Mouse (Mus musculus): ENCODE measurements at regions not wholly inside any gene's neighbourhood (a gene's known extent, or its start where the extent isn't known, plus 50 kb on each side); places are given as distances from the start of the nearest gene placed in this dataset.
"Not testable (repeated sequence)": the region's sequence is repeated elsewhere in the genome, so short reads cannot be mapped to it uniquely, and the experiment has no call there.

DNA sequence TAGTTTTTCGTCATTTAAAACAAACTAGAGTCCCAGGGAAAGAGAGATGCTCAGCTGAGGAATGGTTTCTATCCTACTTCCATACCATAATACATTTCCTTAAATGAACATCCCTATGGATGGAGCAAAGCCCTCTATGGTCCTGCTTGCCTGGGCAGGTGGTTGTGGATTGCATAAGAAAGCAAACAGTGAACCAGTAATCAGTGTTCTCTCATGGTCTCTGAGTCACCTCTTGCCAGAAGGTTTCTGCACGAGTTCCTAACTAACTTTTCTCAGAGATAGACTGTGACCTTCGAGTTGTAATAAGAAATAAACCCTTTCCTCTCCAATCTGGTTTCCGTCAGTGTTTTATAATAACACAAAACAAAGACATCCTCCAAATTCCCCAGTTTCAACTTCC lies 62.9 kb upstream of the Bet1 start:
- ATAC-seq (ENCODE audit: insufficient number of reproducible peaks, insufficient read depth, low FRiP score, low TSS enrichment) = no peak
- Histone ChIP-seq H3K4me1 (no peaks in the 10 kb centered on the region), H3K9me3 (no peaks in the 10 kb centered on the region), H3K36me3 (no peaks in the 10 kb centered on the region), H3K4me2 (replicated peaks) (no peak overlapping the region), H3K9ac (no peak overlapping the region), H3K27me3 (no peaks in the 10 kb centered on the region), H3K4me3 (no peak overlapping the region), H3K27ac (no peak overlapping the region)
- 63% methylated on average over 4 of the region's 4 CpGs for WGBS

DNA sequence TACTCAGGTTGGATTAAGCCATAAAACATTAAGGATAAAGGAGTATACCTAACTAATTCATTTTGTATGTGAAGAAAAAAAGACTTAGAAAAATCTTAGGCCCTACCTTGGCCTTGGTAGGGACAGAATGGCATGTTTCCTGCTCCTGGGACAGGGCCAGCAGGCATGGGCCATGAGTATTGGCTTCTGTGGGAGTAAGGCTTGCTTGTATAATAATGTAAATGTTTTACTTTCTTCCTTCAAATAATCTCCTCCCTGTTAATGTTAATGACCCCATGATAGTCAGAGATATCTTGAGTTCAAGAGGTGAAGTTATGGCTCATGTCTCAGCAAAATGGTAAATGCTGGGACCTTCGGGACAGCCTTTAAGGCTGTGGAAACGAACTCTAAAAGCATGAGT lies 71.5 kb upstream of the Bet1 start:
- Histone ChIP-seq H3K36me3 (no peaks in the 10 kb centered on the region), H3K27me3 (no peaks in the 10 kb centered on the region), H3K9me3 (no peaks in the 10 kb centered on the region), H3K4me2 (replicated peaks) (no peak overlapping the region), H3K27ac (no peak overlapping the region), H3K4me3 (no peak overlapping the region), H3K9ac (no peak overlapping the region), H3K4me1 (no peaks in the 10 kb centered on the region)
- ATAC-seq (ENCODE audit: insufficient number of reproducible peaks, insufficient read depth, low FRiP score, low TSS enrichment) = no peak
- 85% methylated on average over 2 of the region's 2 CpGs for WGBS

DNA sequence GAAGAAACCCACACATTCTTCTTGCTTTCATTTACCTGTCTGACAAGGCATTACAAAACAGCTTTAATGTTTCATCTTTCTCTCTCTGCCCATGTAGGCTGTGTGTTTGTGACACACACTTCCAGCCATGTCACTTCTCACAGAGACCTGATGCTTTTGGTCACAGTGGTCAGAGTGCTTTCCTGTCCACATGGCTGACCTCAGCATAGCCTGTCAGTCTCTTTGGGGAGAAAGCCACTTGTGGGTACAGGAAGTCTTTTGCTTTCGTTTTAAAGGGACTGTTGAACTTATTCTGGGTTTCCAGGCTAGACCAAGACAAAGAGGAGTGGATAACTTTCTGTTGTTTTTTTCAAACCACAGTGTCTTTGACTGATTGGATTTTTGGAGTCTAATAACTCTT lies 77.0 kb upstream of the Bet1 start:
- H3K27me3 ChIP-seq = no peaks in the 10 kb centered on the region
- no peak overlapping the region for H3K4me2 ChIP-seq (replicated peaks)
- 59% methylated on average over 1 of the region's 1 CpGs for WGBS
- no peak overlapping the region for H3K4me3 ChIP-seq
- H3K27ac ChIP-seq = no peak overlapping the region
- no peak overlapping the region for H3K9ac ChIP-seq
- no peaks in the 10 kb centered on the region for H3K4me1 ChIP-seq
- no peaks in the 10 kb centered on the region for H3K36me3 ChIP-seq
- ATAC-seq (ENCODE audit: insufficient number of reproducible peaks, insufficient read depth, low FRiP score, low TSS enrichment) = no peak
- H3K9me3 ChIP-seq = no peaks in the 10 kb centered on the region

DNA sequence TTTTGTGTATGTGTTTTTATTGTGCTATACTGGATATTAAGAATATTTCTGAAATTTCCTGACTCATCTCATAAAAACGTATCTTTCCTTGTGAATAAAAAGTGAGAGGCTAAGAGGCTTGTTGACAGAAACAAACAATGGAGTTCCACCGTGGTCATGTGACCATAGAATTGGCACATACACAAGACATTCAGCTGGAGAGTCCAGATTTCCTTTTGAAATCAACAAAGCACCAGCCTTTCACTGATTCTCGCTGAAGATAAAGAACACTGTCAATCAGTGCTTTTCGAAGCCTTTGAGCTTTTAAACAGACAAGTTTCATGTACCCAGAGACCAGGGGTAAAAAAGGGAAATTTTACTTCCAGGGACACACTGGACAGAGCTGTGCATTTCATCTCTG lies 80.3 kb upstream of the Bet1 start:
- no peaks in the 10 kb centered on the region for H3K9me3 ChIP-seq
- no peak overlapping the region for H3K9ac ChIP-seq
- no peaks in the 10 kb centered on the region for H3K27me3 ChIP-seq
- no peak overlapping the region for H3K4me2 ChIP-seq (replicated peaks)
- H3K36me3 ChIP-seq = no peaks in the 10 kb centered on the region
- no peak for ATAC-seq (ENCODE audit: insufficient number of reproducible peaks, insufficient read depth, low FRiP score, low TSS enrichment)
- no peak overlapping the region for H3K4me3 ChIP-seq
- H3K27ac ChIP-seq = no peak overlapping the region
- H3K4me1 ChIP-seq = no peaks in the 10 kb centered on the region
- 77% methylated on average over 4 of the region's 4 CpGs for WGBS

DNA sequence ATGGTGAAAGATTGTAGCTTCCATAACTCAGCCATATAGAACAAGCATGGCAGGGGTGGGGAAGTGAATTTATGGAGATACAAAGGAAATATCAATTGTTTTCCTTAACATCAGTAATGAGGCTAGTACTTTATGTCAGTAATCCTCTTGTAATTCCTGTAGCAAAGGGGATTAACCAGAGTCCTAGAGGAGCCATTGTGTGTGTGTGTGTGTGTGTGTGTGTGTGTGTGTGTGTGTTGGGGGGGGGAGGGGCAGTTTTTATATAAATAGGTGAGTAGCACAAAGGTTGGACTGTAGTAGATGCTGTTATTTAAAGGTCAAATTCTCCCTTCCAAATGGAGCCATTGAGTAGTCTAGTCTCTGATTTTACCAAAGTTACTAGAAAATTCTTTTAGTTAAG lies 81.0 kb upstream of the Bet1 start:
- H3K4me3 ChIP-seq = no peak overlapping the region
- no peak overlapping the region for H3K4me2 ChIP-seq (replicated peaks)
- no peak overlapping the region for H3K27ac ChIP-seq
- no peak for ATAC-seq (ENCODE audit: insufficient number of reproducible peaks, insufficient read depth, low FRiP score, low TSS enrichment)
- H3K36me3 ChIP-seq = no peaks in the 10 kb centered on the region
- H3K9me3 ChIP-seq = no peaks in the 10 kb centered on the region
- H3K27me3 ChIP-seq = no peaks in the 10 kb centered on the region
- no peak overlapping the region for H3K9ac ChIP-seq
- no peaks in the 10 kb centered on the region for H3K4me1 ChIP-seq

DNA sequence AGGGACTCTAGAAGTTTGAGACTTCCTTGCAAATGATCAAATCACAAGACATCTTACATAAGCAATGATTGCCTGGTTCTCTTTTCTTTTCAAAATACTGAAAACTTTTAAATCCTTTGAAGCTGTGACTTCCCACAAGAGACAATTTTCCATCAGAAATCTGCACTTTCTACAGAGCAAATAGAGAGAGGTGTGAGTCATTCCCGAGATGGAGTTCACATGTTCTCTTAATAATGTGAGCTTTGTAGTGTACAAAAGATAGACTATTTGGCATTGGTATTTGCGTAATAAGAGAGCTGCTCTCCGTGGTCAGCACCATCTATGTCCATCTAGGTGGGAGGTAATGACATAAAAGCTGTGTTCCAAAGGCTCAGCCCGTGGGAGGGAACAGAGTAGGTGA lies 84.8 kb upstream of the Bet1 start:
- H3K4me1 ChIP-seq = no peaks in the 10 kb centered on the region
- 56% methylated on average over 4 of the region's 4 CpGs for WGBS
- H3K4me3 ChIP-seq = no peak overlapping the region
- no peaks in the 10 kb centered on the region for H3K27me3 ChIP-seq
- H3K9me3 ChIP-seq = no peaks in the 10 kb centered on the region
- H3K36me3 ChIP-seq = no peaks in the 10 kb centered on the region
- no peak for ATAC-seq (ENCODE audit: insufficient number of reproducible peaks, insufficient read depth, low FRiP score, low TSS enrichment)
- H3K9ac ChIP-seq = no peak overlapping the region
- no peak overlapping the region for H3K27ac ChIP-seq
- no peak overlapping the region for H3K4me2 ChIP-seq (replicated peaks)

DNA sequence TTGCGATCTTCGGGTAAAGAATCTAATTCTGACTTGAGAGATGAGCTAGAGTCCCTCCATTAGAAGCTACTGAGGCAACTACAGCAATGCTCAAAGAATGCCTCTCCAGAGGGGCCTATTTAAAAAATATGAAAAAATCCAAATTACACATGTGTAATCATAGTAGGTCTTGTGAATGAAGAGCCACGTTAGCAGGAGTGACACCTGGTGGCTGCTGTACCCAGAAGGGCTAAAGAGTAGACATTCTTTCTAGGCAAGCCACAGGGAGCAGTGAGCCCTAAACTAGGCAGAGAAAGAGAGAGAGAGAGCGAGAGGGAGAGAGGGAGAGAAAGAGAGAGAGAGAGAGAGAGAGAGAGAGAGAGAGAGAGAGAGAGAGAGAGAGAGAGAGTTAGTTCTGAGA lies 100.9 kb upstream of the Bet1 start:
- no peak for ATAC-seq (ENCODE audit: insufficient number of reproducible peaks, insufficient read depth, low FRiP score, low TSS enrichment)
- H3K4me1 ChIP-seq = no peaks in the 10 kb centered on the region
- 76% methylated on average over 4 of the region's 4 CpGs for WGBS
- H3K4me3 ChIP-seq = no peak overlapping the region
- no peak overlapping the region for H3K4me2 ChIP-seq (replicated peaks)
- H3K9ac ChIP-seq = no peak overlapping the region
- no peaks in the 10 kb centered on the region for H3K9me3 ChIP-seq
- H3K36me3 ChIP-seq = no peaks in the 10 kb centered on the region
- no peaks in the 10 kb centered on the region for H3K27me3 ChIP-seq
- H3K27ac ChIP-seq = no peak overlapping the region

DNA sequence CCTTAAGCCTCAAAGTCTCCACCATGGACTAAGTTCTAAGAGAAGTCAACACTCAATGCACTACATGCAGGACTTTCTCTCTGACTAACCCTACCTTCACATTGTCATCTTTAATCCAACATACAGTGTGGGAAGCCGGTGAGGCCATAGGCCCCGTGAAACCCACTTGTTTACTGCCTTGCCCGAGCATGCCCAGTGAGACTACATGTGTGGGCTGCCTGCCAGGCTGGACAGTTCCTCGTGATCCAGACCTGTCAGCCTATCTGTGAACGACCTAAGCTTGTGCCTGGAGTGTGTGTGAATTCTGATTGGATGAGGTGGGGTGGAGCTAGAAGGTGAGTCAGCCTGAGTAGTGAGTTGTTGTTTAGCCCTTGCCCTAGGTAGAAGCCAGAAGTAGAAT lies 104.2 kb upstream of the Bet1 start:
- not testable (repeated sequence) for H3K27ac ChIP-seq; H3K4me1 ChIP-seq; H3K9me3 ChIP-seq; H3K9ac ChIP-seq; H3K4me2 ChIP-seq (replicated peaks); H3K27me3 ChIP-seq; ATAC-seq (ENCODE audit: insufficient number of reproducible peaks, insufficient read depth, low FRiP score, low TSS enrichment); H3K36me3 ChIP-seq; H3K4me3 ChIP-seq
- 62% methylated on average over 5 of the region's 5 CpGs for WGBS

DNA sequence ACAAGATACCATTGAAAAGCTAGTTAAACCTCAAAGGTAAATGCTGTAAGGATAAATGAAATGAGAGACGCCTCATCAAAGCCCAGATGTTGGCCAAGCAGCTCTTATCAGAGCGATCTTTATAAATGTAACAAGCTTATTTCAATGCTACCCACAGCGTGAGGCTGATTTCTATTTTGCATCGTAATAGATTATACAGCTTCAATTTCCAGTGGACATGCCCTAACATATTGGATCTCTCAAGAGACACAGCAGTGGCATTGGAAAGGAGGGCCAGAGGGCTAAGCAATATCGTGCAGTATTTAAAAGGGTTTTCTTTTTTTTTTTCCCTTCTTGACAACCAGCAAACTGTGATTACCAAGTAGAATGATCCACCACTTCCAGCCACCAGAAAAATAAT lies 106.5 kb upstream of the Bet1 start:
- no peak overlapping the region for H3K9ac ChIP-seq
- no peaks in the 10 kb centered on the region for H3K36me3 ChIP-seq
- H3K27ac ChIP-seq = no peak overlapping the region
- H3K27me3 ChIP-seq = no peaks in the 10 kb centered on the region
- no peak overlapping the region for H3K4me2 ChIP-seq (replicated peaks)
- WGBS = 75% methylated on average over 5 of the region's 5 CpGs
- H3K4me1 ChIP-seq = no peaks in the 10 kb centered on the region
- no peaks in the 10 kb centered on the region for H3K9me3 ChIP-seq
- no peak overlapping the region for H3K4me3 ChIP-seq
- no peak for ATAC-seq (ENCODE audit: insufficient number of reproducible peaks, insufficient read depth, low FRiP score, low TSS enrichment)

DNA sequence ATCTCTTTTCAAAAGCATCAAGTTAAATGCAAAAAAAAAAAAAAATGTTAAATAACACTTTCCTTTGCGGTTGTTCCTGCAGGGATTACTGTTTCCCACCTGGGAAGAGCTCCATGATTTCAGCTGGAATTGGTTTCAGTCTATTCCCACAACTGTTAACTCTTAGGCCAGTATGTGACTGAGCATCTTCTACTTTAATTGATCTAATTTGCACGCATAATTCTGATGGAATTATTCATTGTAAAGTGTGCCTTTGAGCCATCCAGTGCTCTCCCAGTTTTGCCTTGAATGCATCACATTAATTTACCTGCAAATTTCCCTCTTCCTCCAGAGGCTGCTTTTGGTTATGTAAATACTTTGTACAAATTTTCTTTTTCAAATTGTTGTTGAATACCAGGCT lies 114.4 kb upstream of the Bet1 start:
- no peak for ATAC-seq (ENCODE audit: insufficient number of reproducible peaks, insufficient read depth, low FRiP score, low TSS enrichment)

DNA sequence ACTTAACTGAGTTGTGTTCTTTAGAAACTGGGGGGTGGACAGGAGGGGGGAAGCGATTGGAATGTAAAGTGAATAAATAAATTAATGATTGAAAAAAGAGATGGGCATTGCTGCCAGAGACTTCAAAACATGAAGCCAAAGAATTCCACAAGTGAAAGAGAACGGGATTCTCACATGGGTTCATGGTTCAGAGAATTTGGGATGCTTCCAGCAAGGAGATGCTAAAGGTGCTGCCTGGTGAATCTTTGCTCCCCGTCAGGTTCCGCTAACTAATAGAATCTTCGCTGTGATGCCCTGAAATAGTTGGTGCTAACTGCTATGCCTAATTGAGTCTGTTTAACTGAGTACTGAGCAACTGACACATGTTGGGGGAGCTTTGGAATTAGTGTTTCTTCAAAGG lies 118.9 kb upstream of the Bet1 start:
- no peaks in the 10 kb centered on the region for H3K4me1 ChIP-seq

More for the DNA sequence above, 114.4 kb upstream of the Bet1 start:
- H3K9ac ChIP-seq = no peak overlapping the region
- no peak overlapping the region for H3K4me3 ChIP-seq
- 45% methylated on average over 2 of the region's 2 CpGs for WGBS
- H3K27ac ChIP-seq = no peak overlapping the region
- H3K4me2 ChIP-seq (replicated peaks) = no peak overlapping the region
- H3K36me3 ChIP-seq = no peaks in the 10 kb centered on the region
- H3K27me3 ChIP-seq = no peaks in the 10 kb centered on the region
- no peaks in the 10 kb centered on the region for H3K4me1 ChIP-seq
- no peaks in the 10 kb centered on the region for H3K9me3 ChIP-seq

DNA sequence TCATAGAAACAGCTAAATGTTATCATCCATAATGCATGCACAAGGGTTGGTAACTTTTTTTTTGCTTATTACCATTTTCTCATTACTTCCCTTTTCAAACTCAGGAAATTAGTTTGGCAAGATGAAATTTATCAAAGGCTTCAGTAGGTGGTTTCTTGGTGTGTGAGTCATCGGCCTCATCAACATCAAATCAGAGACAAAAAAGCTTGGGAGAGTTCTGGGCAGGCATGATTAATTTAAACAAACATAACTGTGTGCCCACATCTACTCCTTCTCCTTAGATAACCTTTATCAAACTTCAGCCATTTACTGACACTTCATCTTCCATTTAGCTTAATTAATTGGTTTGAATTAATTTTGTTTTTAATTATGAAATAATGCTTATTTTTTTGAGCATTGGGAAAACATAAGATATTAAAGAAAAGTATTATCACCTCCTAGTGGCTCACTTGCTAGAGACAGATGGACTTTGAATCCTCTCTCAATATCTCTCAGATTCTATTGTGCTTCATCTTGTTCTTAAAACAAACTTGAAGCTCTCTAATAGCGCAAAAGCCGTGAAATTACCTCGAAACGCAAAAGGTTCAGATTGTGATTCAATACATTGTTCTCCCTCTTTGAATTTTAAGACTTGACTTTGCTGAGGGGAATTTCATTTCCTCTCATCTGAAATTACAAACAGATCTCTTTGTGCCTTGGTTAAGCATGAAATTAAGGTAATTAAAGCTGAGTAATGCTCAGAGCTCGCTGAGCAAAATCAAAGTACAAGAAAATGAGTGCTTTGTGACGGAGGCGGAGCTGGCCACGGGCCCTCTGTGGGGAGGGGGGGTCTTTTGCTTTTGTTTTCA lies 158.7 kb upstream of the Bet1 start:
- no peaks in the 10 kb centered on the region for H3K27me3 ChIP-seq
- no peak overlapping the region for H3K4me3 ChIP-seq
- no peaks in the 10 kb centered on the region for H3K4me1 ChIP-seq
- 22% methylated on average over 9 of the region's 9 CpGs for WGBS
- no peaks in the 10 kb centered on the region for H3K9me3 ChIP-seq
- ATAC-seq (ENCODE audit: insufficient number of reproducible peaks, insufficient read depth, low FRiP score, low TSS enrichment) = no peak
- H3K27ac ChIP-seq = no peak overlapping the region
- H3K4me2 ChIP-seq (replicated peaks) = peak overlapping the region; percentile 9; the same call in 1 of the 2 replicates
- no peak overlapping the region for H3K9ac ChIP-seq
- H3K36me3 ChIP-seq = no peaks in the 10 kb centered on the region

More for the DNA sequence above, 118.9 kb upstream of the Bet1 start:
- Histone ChIP-seq H3K27ac (no peak overlapping the region), H3K27me3 (no peaks in the 10 kb centered on the region), H3K36me3 (no peaks in the 10 kb centered on the region), H3K9ac (no peak overlapping the region), H3K9me3 (no peaks in the 10 kb centered on the region), H3K4me2 (replicated peaks) (no peak overlapping the region), H3K4me3 (no peak overlapping the region)
- no peak for ATAC-seq (ENCODE audit: insufficient number of reproducible peaks, insufficient read depth, low FRiP score, low TSS enrichment)
- 84% methylated on average over 5 of the region's 5 CpGs for WGBS

DNA sequence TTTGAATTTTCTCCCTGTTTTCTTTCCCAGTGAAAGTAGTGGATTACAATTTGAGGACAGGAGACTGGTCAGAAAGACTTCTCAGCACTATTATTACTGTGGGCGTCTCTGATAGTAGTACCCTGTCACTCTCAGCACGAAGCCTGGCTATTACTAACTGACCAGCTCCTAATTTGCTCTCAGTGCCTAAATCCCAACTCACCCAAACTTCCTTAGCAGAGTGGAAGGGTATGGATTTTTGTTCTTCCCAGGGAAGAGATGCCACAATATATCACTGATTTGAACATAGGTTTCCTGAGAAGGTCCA lies 159.3 kb upstream of the Bet1 start:
- no peak overlapping the region for H3K9ac ChIP-seq
- WGBS = 37% methylated on average over 2 of the region's 2 CpGs
- no peak for ATAC-seq (ENCODE audit: insufficient number of reproducible peaks, insufficient read depth, low FRiP score, low TSS enrichment)
- no peaks in the 10 kb centered on the region for H3K9me3 ChIP-seq
- no peaks in the 10 kb centered on the region for H3K4me1 ChIP-seq
- H3K27ac ChIP-seq = no peak overlapping the region
- H3K4me2 ChIP-seq (replicated peaks) = peak overlapping the region; percentile 9; the same call in 1 of the 2 replicates
- H3K36me3 ChIP-seq = no peaks in the 10 kb centered on the region
- H3K4me3 ChIP-seq = no peak overlapping the region
- no peaks in the 10 kb centered on the region for H3K27me3 ChIP-seq
